Mouse (Mus musculus) stomach, embryonic 14.5 days (tissue): ENCODE measurements around the gene Tex22. TPM values are rescaled to one million over a fixed set of nuclear protein-coding genes. Genes with fewer than 3 reads are reported as not detected.

ENCODE experiments used
- ATAC-seq: fragments of 200-750 bp; cut with Nextera tagmentation; 2 replicates; pipeline ENCODE4 v1.8.0; 2017; ENCODE audit warnings: low read depth, moderate TSS enrichment; ENCODE audit not compliant: insufficient number of reproducible peaks, insufficient read depth, low FRiP score
- H3K27ac ChIP-seq: fragments of 300-500 bp; sonication (generic); 2 replicates; pipeline ENCODE4 v1.5.1; 2014; ENCODE audit warnings: mild to moderate bottlenecking, low read length, moderate library complexity, mixed read lengths
- H3K27me3 ChIP-seq: fragments of 300-500 bp; sonication (generic); 2 replicates; pipeline ENCODE4 v1.6.1; 2014; ENCODE audit warnings: low read length, control low read depth, mixed read lengths; ENCODE audit not compliant: control insufficient read depth, insufficient read depth
- H3K36me3 ChIP-seq: fragments of 300-500 bp; sonication (generic); 2 replicates; pipeline ENCODE4 v1.6.1; 2014; ENCODE audit warnings: mild to moderate bottlenecking, control low read depth, low read length, moderate library complexity, mixed read lengths; ENCODE audit not compliant: control insufficient read depth, insufficient read depth
- H3K4me1 ChIP-seq: fragments of 300-500 bp; sonication (generic); 2 replicates; pipeline ENCODE4 v1.6.1; 2014; ENCODE audit warnings: low read length, control low read depth, mixed read lengths; ENCODE audit not compliant: control insufficient read depth, insufficient read depth
- H3K4me2 ChIP-seq: fragments of 300-500 bp; sonication (generic); replicated peaks from 2 replicates; pipeline ENCODE4 v1.6.1; 2014; ENCODE audit warnings: low read depth, low read length, control low read depth
- H3K4me3 ChIP-seq: fragments of 300-500 bp; sonication (generic); 2 replicates; pipeline ENCODE4 v1.5.1; 2014; ENCODE audit warnings: low read depth, low read length, control low read depth
- H3K9ac ChIP-seq: fragments of 300-500 bp; sonication (generic); replicated peaks from 2 replicates; pipeline ENCODE4 v1.6.1; 2014; ENCODE audit warnings: low read depth, mild to moderate bottlenecking, control low read depth, low read length, moderate library complexity, mixed read lengths
- H3K9me3 ChIP-seq: fragments of 300-500 bp; sonication (generic); 2 replicates; pipeline ENCODE4 v1.6.1; 2016; ENCODE audit warnings: low read depth, low read length, control low read depth; ENCODE audit not compliant: control insufficient read depth
- WGBS: fragments of 180-500 bp; shearing (Covaris S2); extraction: QIAGEN DNeasy Blood & Tissue Kit; methylation state at CpG from one replicate; pipeline ENCODE4 v1.1.7; 2014; 5-methylcytosine and 5-hydroxymethylcytosine counted together
- polyA plus RNA-seq: library from polyadenylated mRNA; unstranded; fragments of >200 nt; fragmentation: Nextera tagmentation; extraction: Ambion mirVana; gene quantifications from 2 replicates; pipeline ENCODE4 v1.2.1, GENCODE M21; 2014

The Tex22 gene
- polyA plus RNA-seq, 1 experiment from 2014 or later: not detected

DNA sequence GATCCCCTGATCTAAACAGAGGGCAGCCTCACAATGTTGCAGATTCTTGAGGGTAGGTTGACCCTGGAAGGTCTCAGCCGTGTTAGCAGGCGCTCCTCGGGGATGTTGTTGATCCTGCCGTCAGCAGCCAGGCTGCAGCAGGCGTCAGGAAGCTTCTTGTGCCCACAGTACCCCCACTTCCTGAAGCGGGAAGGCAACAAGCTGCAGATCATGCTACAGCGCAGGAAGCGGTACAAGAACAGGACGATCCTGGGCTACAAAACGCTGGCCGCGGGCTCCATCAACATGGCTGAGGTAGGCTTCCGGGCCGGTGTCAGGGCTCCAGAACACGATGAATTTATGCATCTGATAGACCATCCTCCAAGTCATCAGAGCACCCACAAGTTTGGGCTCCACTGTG, 27.4 kb upstream of the Tex22 start:
- Histone ChIP-seq H3K27me3 (no peaks in the 10 kb centered on the region), H3K27ac (no peak overlapping the region), H3K4me2 (no peak overlapping the region), H3K36me3 (peaks cover 16% of the 10 kb centered on the region; the same call in 1 of the 2 replicates), H3K9ac (no peak overlapping the region), H3K9me3 (no peaks in the 10 kb centered on the region), H3K4me3 (no peak overlapping the region), H3K4me1 (no peaks in the 10 kb centered on the region)
- no peak for ATAC-seq
- 86% methylated on average over 15 of the region's 15 CpGs for WGBS

DNA sequence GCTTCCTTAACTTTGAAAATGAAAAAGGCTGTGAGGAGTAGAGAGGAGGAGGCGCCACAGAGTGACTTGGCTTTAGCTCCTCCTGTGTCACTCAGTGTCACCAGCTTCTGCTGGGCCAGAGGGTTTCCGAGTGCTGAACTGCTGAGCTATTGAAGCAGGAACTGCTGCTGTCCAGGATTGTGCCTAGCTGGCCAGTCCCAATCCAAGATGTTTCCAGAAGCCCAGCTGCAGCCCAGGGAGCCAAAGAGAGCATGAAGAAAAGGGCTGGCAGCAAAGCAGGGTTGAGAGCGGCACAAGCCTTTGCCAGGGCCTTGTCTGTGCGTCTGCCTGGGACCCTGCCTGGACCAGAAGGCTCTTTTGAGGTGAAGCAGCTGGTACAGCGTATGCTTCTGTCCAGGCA, 26.2 kb upstream of the Tex22 start:
- H3K4me1 ChIP-seq: no peaks in the 10 kb centered on the region
- no peak for ATAC-seq
- 88% methylated on average over 5 of the region's 5 CpGs for WGBS
- H3K9ac ChIP-seq: no peak overlapping the region
- H3K27me3 ChIP-seq: no peaks in the 10 kb centered on the region
- H3K27ac ChIP-seq: no peak overlapping the region
- H3K9me3 ChIP-seq: no peaks in the 10 kb centered on the region
- H3K4me2 ChIP-seq: no peak overlapping the region
- H3K4me3 ChIP-seq: no peak overlapping the region
- H3K36me3 ChIP-seq: peaks cover 21% of the 10 kb centered on the region

DNA sequence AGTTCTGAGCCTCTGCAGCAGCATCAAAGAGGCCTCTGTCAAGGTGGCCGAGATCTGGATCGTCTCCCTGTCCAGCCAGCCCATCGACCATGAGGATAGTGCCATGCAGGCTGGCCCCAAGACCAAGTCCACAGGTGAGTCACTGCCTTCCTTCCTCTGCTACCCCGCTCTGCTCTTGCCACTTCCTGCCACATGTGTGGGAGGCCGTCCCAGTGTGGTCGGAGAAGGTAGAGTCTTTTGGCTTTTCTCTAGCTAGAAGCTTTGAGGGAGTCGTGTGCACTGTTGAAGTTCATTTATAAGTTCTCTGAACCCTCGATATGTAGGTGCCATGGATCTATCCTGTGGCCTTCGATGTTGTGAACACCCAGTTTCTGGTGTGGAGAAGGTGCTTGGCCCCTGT, 24.5 kb upstream of the Tex22 start:
- whole genome bisulfite sequencing: 90% methylated on average over 9 of the region's 9 CpGs
- Histone ChIP-seq H3K4me3 (no peak overlapping the region), H3K9me3 (no peaks in the 10 kb centered on the region), H3K4me1 (no peaks in the 10 kb centered on the region), H3K36me3 (peaks cover 31% of the 10 kb centered on the region), H3K9ac (no peak overlapping the region), H3K27ac (no peak overlapping the region), H3K27me3 (no peaks in the 10 kb centered on the region), H3K4me2 (no peak overlapping the region)
- no peak for ATAC-seq

DNA sequence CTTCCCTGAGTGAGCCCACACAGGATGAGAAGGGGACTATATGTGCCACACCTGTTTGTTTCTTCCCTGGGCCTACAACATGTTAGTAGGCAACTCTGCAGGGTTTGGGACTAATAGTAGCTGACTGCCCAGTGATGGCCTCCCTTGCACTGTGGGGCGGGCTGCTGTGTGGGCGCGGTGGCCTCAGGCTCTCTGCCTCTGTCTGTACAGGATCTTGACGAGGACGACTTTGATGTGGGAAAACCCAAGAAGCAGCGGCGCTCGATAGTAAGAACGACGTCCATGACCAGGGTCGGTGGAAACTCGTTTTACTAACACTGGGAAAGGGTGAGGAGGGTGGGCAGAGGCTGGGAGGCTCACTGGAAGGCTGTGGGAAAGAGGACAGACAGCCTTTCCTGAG, 23.6 kb upstream of the Tex22 start:
- H3K4me3 ChIP-seq: no peak overlapping the region
- WGBS: 85% methylated on average over 12 of the region's 12 CpGs
- no peaks in the 10 kb centered on the region for H3K4me1 ChIP-seq
- H3K36me3 ChIP-seq: peaks cover 35% of the 10 kb centered on the region
- H3K9me3 ChIP-seq: no peaks in the 10 kb centered on the region
- H3K27me3 ChIP-seq: no peaks in the 10 kb centered on the region
- H3K27ac ChIP-seq: no peak overlapping the region
- H3K4me2 ChIP-seq: no peak overlapping the region
- H3K9ac ChIP-seq: no peak overlapping the region
- no peak for ATAC-seq

DNA sequence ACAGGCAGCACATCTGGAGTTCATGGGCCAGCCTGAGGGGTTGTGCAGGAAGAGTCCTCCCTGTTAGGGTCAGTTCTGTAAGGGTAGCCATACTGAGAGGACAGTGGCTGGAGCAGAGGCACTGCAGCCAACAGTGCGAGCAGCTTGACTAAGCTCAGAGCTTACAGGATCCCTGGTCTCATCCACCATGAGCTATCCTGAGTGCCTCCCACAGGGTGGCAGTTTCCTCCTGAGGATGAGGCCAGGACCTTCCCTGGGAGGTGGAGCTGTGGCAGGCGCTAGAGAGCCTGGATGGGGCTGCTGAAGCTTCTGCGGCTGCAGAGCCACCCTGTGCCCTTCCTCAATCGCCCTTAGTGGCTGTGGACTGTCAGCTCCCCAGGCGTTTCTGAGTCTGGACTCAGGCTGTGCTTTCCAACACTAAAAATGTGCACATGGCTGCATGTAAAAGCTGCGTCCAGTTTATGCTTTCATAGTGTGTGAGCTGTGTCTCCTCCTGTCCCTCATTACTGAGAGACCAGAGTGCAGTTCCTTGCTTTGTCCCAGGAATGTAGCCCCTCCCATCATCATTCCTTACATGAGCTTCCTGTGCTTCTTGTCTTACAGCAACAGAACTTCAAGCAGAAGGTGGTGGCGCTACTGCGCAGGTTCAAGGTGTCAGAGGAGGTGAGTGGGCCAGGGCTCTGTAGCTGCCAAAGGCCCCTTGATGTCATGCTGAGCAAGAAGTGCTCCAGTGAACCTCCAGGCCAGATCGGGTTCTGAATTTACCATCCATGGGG, 22.5 kb upstream of the Tex22 start:
- Histone ChIP-seq H3K9ac (no peak overlapping the region), H3K4me2 (no peak overlapping the region), H3K27ac (no peak overlapping the region), H3K27me3 (no peaks in the 10 kb centered on the region), H3K9me3 (no peaks in the 10 kb centered on the region), H3K4me3 (no peak overlapping the region), H3K4me1 (no peaks in the 10 kb centered on the region), H3K36me3 (peaks cover 35% of the 10 kb centered on the region)
- no peak; the same call in 1 of the 2 replicates for ATAC-seq
- WGBS: 39% methylated on average over 9 of the region's 9 CpGs

DNA sequence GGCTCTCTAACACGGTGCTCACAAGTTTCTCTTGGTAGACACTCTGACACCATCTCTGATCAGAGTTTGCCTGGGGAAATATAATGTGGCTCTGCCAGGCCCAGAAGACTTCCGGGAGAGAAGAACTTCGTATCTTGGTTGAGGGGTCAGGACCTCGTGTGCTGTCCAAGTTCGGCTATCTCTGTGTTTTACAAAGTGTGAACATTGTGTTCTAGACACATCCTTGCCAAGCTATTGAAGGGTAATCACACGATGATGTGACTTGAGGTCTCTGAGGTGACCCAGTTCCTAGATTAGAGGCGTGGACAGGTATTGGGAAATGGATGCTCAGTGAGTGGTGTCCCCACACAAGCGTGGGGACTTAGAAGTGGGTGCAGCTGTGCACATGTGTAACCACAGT, 18.2 kb upstream of the Tex22 start:
- 92% methylated on average over 8 of the region's 8 CpGs for WGBS
- no peak overlapping the region for H3K4me3 ChIP-seq

DNA sequence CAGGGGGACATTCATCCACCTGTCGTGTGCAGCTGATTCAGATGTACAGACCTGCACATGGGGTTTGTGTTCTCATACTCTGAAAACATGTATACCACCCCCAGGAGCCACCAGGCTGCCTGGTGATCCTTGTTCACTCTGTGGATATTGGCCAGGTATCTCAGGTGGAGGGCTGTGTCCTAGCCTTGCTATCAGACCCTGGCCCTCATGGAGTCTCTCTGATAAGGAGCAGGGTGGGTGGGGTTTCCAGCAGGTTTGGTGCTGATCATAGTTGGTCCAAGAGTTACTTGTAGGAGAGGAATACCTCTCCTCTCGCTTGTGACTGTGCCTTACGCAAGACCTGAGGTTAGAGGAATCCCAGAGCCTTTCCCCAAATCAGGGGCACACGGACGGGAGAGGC, 14.1 kb upstream of the Tex22 start:
- 93% methylated on average over 5 of the region's 5 CpGs for WGBS
- Histone ChIP-seq H3K4me3 (no peak overlapping the region), H3K27ac (no peak overlapping the region), H3K4me1 (no peaks in the 10 kb centered on the region), H3K27me3 (no peaks in the 10 kb centered on the region), H3K9me3 (no peaks in the 10 kb centered on the region), H3K9ac (no peak overlapping the region), H3K4me2 (no peak overlapping the region), H3K36me3 (peaks cover 48% of the 10 kb centered on the region)
- ATAC-seq: no peak

More for the DNA sequence above, 18.2 kb upstream of the Tex22 start:
- Histone ChIP-seq H3K36me3 (peaks cover 42% of the 10 kb centered on the region), H3K27me3 (no peaks in the 10 kb centered on the region), H3K9ac (no peak overlapping the region), H3K4me1 (no peaks in the 10 kb centered on the region), H3K4me2 (no peak overlapping the region), H3K27ac (no peak overlapping the region), H3K9me3 (no peaks in the 10 kb centered on the region)
- no peak for ATAC-seq

DNA sequence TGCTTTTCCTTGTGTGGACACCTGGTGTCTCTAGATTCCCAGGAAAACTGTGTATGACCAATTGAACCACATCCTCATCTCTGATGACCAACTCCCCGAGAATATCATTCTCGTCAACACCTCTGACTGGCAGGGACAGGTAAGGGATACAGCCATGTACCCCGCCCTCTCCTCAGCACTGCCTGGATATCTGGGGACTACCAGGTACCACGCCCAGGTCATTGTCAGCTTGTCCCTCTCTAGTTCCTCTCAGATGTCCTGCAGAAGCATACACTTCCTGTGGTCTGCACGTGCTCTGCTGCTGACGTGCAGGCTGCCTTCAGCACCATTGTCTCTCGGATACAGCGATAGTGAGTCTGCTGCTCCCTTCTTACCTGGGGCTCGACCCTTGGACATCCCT, 12.7 kb upstream of the Tex22 start:
- Histone ChIP-seq H3K27me3 (no peaks in the 10 kb centered on the region), H3K4me1 (no peaks in the 10 kb centered on the region), H3K4me3 (no peak overlapping the region), H3K4me2 (no peak overlapping the region), H3K36me3 (peaks cover 44% of the 10 kb centered on the region), H3K9ac (no peak overlapping the region), H3K9me3 (no peaks in the 10 kb centered on the region), H3K27ac (no peak overlapping the region)
- ATAC-seq: no peak
- 86% methylated on average over 9 of the region's 9 CpGs for WGBS

DNA sequence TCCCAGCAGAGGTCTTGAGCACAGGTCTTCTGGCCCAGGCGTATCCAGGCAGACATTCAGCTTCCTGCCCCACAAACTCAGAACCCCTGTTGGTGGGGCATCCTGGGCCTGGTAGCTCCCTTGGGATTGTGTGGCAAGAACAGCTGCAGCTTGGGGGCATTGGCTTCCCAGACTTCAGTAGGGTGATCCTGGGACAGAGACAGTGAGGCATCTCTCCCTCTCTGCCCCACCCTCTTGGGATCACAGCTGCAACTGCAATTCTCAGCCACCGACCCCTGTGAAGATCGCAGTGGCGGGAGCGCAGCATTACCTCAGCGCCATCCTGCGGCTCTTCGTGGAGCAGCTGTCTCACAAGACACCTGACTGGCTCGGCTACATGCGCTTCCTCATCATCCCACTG, 12.1 kb upstream of the Tex22 start:
- no peaks in the 10 kb centered on the region for H3K9me3 ChIP-seq
- no peak overlapping the region for H3K4me3 ChIP-seq
- no peaks in the 10 kb centered on the region for H3K4me1 ChIP-seq
- ATAC-seq: no peak
- H3K27me3 ChIP-seq: no peaks in the 10 kb centered on the region
- no peak overlapping the region for H3K27ac ChIP-seq
- WGBS: 85% methylated on average over 10 of the region's 10 CpGs
- H3K9ac ChIP-seq: no peak overlapping the region
- no peak overlapping the region for H3K4me2 ChIP-seq
- H3K36me3 ChIP-seq: peaks cover 44% of the 10 kb centered on the region
